Mouse (Mus musculus): ENCODE measurements at regions not wholly inside any gene's neighbourhood (a gene's known extent, or its start where the extent isn't known, plus 50 kb on each side); places are given as distances from the start of the nearest gene placed in this dataset.

DNA sequence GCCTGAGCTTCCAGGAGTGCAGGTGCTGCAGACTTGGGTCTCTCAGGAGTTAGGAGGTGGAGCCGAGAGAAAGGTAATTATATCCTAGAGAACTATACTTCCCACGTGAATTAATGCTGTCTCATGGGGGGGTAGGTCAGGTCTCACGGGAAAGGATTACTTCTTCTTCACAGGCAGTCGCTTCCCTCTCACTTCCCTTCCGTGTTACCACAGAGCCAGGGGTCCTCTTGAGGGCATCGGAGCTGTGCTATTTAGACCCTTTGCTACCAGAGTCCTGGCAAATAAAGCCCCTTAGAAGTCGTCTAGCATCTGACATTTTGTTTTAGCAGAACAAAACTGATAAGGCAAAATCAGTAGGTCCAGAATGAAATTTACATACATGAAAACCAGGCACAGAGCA, 68.9 kb upstream of the Dph5 start:
- no peak for DNase-seq
- no peaks in the 10 kb centered on the region for H3K27me3 ChIP-seq (ENCODE audit: control insufficient read depth, insufficient read depth, low read length)
- TF ChIP-seq POLR2A (IDR thresholded peaks at IDR 0.05; ENCODE audit: borderline replicate concordance, insufficient read depth, low read length) (no peak), CTCF (IDR thresholded peaks at IDR 0.05; ENCODE audit: borderline replicate concordance, insufficient read depth, low read depth, low read length) (no peak)
- WGBS, result 63% methylated on average over 7 of the region's 7 CpGs
- no peak overlapping the region for H3K27ac ChIP-seq (ENCODE audit: insufficient read depth, low read length)
- no peaks in the 10 kb centered on the region for H3K4me1 ChIP-seq (ENCODE audit: control insufficient read depth, insufficient read depth, low read length)
- H3K4me3 ChIP-seq (replicated peaks; ENCODE audit: insufficient read depth, low read depth, low read length), result no peak overlapping the region

DNA sequence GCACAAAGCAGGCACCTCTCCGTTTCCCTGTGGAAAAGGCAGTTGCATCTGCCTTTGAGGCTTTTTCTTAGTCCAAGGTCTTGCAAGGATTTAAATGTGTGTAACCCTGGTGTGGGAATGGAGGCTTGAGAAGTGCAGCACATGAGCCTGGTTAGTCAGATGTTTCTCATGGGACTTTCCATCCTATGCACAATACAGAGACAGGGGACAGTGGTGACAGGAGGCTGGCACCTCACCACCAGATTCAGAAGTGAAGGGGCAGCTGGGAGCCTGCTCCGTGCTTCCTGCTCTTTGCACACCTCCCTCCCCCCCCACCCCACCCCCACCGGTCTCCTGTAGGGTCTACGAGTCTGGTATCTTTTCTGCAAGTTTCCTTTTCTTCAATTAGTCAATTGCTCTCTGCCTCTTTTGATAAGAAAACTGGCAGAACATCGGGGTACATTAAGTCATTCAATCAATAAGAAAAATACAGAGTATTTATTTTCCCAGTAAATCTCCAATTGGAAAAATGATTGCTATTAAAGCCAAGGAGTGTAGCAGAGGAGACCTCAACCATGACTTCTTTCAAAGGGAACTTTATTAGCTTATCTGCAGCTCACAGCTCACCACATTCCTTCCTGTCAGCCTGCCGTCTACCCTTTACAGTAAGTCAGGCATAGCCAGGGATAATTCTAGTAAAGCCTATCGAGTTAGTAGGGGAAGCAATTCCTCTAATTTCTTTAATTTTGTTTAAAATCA, 68.1 kb upstream of the Dph5 start:
- DNase-seq, result no peak
- 61% methylated on average over 7 of the region's 7 CpGs for WGBS
- H3K27me3 ChIP-seq (ENCODE audit: control insufficient read depth, insufficient read depth, low read length), result no peaks in the 10 kb centered on the region
- no peak overlapping the region for H3K27ac ChIP-seq (ENCODE audit: insufficient read depth, low read length)
- TF ChIP-seq POLR2A (IDR thresholded peaks at IDR 0.05; ENCODE audit: borderline replicate concordance, insufficient read depth, low read length) (no peak), CTCF (IDR thresholded peaks at IDR 0.05; ENCODE audit: borderline replicate concordance, insufficient read depth, low read depth, low read length) (no peak)
- H3K4me3 ChIP-seq (replicated peaks; ENCODE audit: insufficient read depth, low read depth, low read length), result no peak overlapping the region
- no peaks in the 10 kb centered on the region for H3K4me1 ChIP-seq (ENCODE audit: control insufficient read depth, insufficient read depth, low read length)

DNA sequence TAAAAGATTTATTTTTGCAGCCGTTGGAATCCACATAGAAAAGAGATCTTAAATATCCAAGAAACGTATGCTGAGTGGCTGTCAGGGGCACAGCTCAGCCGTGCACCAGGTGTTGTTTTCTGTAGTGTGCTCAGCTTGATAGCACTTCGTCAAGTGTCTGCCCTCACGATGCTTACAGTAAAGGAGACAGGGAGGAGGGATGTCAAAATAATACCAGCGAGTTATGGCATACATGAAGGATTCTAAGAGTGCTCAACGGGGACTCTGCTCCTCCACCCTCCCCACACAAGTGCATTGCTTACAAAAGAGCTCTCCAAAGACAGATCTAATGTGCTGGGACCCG, 67.5 kb upstream of the Dph5 start:
- 65% methylated on average over 8 of the region's 8 CpGs for WGBS
- TF ChIP-seq CTCF (IDR thresholded peaks at IDR 0.05; ENCODE audit: borderline replicate concordance, insufficient read depth, low read depth, low read length) (no peak), POLR2A (IDR thresholded peaks at IDR 0.05; ENCODE audit: borderline replicate concordance, insufficient read depth, low read length) (no peak)
- Histone ChIP-seq H3K27ac (ENCODE audit: insufficient read depth, low read length) (no peak overlapping the region), H3K4me1 (ENCODE audit: control insufficient read depth, insufficient read depth, low read length) (no peaks in the 10 kb centered on the region), H3K27me3 (ENCODE audit: control insufficient read depth, insufficient read depth, low read length) (no peaks in the 10 kb centered on the region), H3K4me3 (replicated peaks; ENCODE audit: insufficient read depth, low read depth, low read length) (no peak overlapping the region)
- no peak for DNase-seq

DNA sequence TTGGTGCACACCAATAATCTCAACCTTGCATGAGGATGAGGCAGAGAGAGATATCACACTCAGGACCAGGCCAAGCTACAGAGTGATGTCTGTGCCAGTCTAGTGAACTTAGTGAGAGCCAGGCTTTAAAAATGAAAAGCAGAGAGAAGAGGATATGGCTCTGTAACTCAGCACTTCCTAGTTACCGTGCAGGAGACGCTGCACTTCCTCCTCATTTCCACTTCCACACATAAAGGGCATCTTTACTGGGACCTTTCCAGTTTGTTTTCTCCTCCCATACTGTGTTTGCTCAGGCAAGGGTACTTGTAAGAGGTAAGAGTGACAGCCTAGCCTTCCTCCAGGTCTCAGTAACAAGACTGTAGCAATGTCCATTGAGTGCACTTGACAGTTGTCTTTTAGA, 66.0 kb upstream of the Dph5 start:
- TF ChIP-seq CTCF (IDR thresholded peaks at IDR 0.05; ENCODE audit: borderline replicate concordance, insufficient read depth, low read depth, low read length), result no peak
- no peak for TF ChIP-seq POLR2A (IDR thresholded peaks at IDR 0.05; ENCODE audit: borderline replicate concordance, insufficient read depth, low read length)
- 95% methylated on average over 2 of the region's 2 CpGs for WGBS
- H3K27ac ChIP-seq (ENCODE audit: insufficient read depth, low read length), result no peak overlapping the region
- H3K27me3 ChIP-seq (ENCODE audit: control insufficient read depth, insufficient read depth, low read length), result no peaks in the 10 kb centered on the region
- no peaks in the 10 kb centered on the region for H3K4me1 ChIP-seq (ENCODE audit: control insufficient read depth, insufficient read depth, low read length)
- DNase-seq, result no peak
- no peak overlapping the region for H3K4me3 ChIP-seq (replicated peaks; ENCODE audit: insufficient read depth, low read depth, low read length)

DNA sequence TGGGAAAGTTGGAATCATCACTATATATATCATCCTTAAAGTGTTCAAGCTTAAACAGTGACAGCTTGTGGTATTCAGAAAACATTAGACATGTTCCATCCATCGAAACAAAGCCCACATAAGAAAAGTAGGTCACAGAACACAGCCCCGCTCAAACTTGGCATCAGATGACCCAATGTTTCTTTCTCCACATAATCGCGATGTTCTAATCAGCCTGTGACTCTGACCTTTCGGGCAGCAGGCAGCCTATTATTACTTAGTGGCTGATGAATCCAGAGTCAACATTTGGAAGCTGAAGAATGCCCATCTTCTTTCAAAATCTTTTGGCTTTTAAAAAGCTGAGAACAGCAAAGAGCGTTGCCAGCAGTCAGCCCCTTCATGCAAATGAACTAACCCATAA, 65.1 kb upstream of the Dph5 start:
- H3K4me1 ChIP-seq (ENCODE audit: control insufficient read depth, insufficient read depth, low read length), result no peaks in the 10 kb centered on the region
- no peak for TF ChIP-seq POLR2A (IDR thresholded peaks at IDR 0.05; ENCODE audit: borderline replicate concordance, insufficient read depth, low read length)
- TF ChIP-seq CTCF (IDR thresholded peaks at IDR 0.05; ENCODE audit: borderline replicate concordance, insufficient read depth, low read depth, low read length), result no peak
- H3K27ac ChIP-seq (ENCODE audit: insufficient read depth, low read length), result no peak overlapping the region
- no peaks in the 10 kb centered on the region for H3K27me3 ChIP-seq (ENCODE audit: control insufficient read depth, insufficient read depth, low read length)
- peak in 1 of 2 experiments; percentile 21 for DNase-seq
- WGBS, result 17% methylated on average over 6 of the region's 6 CpGs
- H3K4me3 ChIP-seq (replicated peaks; ENCODE audit: insufficient read depth, low read depth, low read length), result no peak overlapping the region

DNA sequence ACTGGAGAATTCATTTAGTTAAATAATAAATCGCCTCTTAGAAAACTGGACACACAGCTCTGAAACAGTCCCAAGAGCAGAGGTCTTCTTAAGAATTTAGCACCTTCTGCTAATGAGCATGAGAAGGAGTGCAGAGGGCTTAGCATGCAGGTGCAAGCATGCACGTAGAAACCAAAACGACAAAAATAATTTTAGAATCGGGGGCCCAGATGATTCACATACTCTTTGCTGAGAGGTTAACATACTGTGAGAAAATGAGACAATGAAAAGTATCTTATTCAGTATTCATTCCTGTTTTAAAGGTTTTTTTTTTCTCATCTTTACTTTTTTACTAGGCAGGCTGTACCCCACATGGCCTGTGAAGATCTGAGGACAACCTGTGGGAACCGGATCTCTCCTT, 63.9 kb upstream of the Dph5 start:
- H3K27ac ChIP-seq (ENCODE audit: insufficient read depth, low read length), result no peak overlapping the region
- H3K27me3 ChIP-seq (ENCODE audit: control insufficient read depth, insufficient read depth, low read length), result no peaks in the 10 kb centered on the region
- 91% methylated on average over 5 of the region's 5 CpGs for WGBS
- no peak overlapping the region for H3K4me3 ChIP-seq (replicated peaks; ENCODE audit: insufficient read depth, low read depth, low read length)
- TF ChIP-seq POLR2A (IDR thresholded peaks at IDR 0.05; ENCODE audit: borderline replicate concordance, insufficient read depth, low read length) (no peak), CTCF (IDR thresholded peaks at IDR 0.05; ENCODE audit: borderline replicate concordance, insufficient read depth, low read depth, low read length) (no peak)
- no peaks in the 10 kb centered on the region for H3K4me1 ChIP-seq (ENCODE audit: control insufficient read depth, insufficient read depth, low read length)
- DNase-seq, result no peak

DNA sequence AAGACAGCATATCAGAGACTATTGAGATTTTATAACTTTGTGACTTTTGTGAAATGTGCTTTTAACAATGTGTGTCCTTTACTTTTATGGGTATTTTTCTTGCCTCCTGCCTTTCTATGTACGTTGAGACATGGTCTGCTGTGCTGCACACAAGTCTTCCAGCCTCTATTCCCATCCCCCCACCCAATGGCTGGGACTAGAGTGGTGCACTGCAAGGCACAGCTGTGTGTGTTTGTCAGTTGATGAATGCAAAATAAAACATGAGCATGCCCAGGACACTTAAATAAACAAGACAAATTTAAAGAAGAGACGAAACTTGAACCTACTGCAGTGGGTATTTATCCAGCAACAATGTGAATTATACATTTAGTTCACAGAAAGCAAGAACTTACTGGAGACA, 62.8 kb upstream of the Dph5 start:
- no peak for TF ChIP-seq CTCF (IDR thresholded peaks at IDR 0.05; ENCODE audit: borderline replicate concordance, insufficient read depth, low read depth, low read length)
- no peak for TF ChIP-seq POLR2A (IDR thresholded peaks at IDR 0.05; ENCODE audit: borderline replicate concordance, insufficient read depth, low read length)
- DNase-seq, result no peak
- Histone ChIP-seq H3K4me1 (ENCODE audit: control insufficient read depth, insufficient read depth, low read length) (no peaks in the 10 kb centered on the region), H3K27ac (ENCODE audit: insufficient read depth, low read length) (no peak overlapping the region), H3K27me3 (ENCODE audit: control insufficient read depth, insufficient read depth, low read length) (no peaks in the 10 kb centered on the region), H3K4me3 (replicated peaks; ENCODE audit: insufficient read depth, low read depth, low read length) (no peak overlapping the region)
- 73% methylated on average over 2 of the region's 2 CpGs for WGBS

DNA sequence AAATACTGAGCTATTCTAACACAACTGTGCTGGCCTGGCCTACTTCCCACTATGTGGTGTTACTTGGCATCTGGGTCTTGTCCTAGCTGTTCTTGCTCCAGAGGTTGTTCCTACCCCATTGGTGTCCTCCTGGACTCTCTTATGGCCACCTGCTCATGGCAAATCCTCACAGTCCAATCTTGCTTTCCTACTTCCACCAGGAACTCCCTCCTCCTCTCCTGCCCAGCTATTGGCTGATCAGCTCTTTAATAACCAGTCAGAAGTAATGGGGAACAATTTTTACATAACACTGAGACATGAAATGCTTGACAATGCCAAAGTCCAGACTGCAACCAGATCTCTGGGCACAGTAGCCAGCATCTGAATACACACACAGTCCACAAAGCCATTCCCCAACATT, 52.3 kb upstream of the Dph5 start:
- H3K4me1 ChIP-seq (ENCODE audit: control insufficient read depth, insufficient read depth, low read length), result no peaks in the 10 kb centered on the region
- H3K4me3 ChIP-seq (replicated peaks; ENCODE audit: insufficient read depth, low read depth, low read length), result no peak overlapping the region
- no peak overlapping the region for H3K27ac ChIP-seq (ENCODE audit: insufficient read depth, low read length)
- TF ChIP-seq POLR2A (IDR thresholded peaks at IDR 0.05; ENCODE audit: borderline replicate concordance, insufficient read depth, low read length), result no peak
- no peak for TF ChIP-seq CTCF (IDR thresholded peaks at IDR 0.05; ENCODE audit: borderline replicate concordance, insufficient read depth, low read depth, low read length)
- H3K27me3 ChIP-seq (ENCODE audit: control insufficient read depth, insufficient read depth, low read length), result no peaks in the 10 kb centered on the region
- no peak for DNase-seq
